Mouse (Mus musculus) gonadal fat pad, adult 2 months (tissue): ENCODE results near the gene Kif22. TPM values are rescaled to one million over a fixed set of nuclear protein-coding genes. Genes with fewer than 3 reads are reported as not detected.

Experiments
- DNase-seq: peaks from one replicate; pipeline ENCODE4 v3.0.0-alpha.2; 2012; ENCODE audit warnings: low read depth
- polyA plus RNA-seq: library from polyadenylated mRNA; depleted of rRNA; stranded (reverse); fragments of >200 nt; gene quantifications from 2 replicates; pipeline ENCODE4 v1.2.3, GENCODE M21; 2012

The Kif22 gene
- polyA plus RNA-seq, 1 experiment: 2.1 TPM

- DNase-seq: no peak
Observed at GRCm38 (mm10) chr7:127017950-127018345, 24.3 kb downstream of the Kif22 start.

DNA sequence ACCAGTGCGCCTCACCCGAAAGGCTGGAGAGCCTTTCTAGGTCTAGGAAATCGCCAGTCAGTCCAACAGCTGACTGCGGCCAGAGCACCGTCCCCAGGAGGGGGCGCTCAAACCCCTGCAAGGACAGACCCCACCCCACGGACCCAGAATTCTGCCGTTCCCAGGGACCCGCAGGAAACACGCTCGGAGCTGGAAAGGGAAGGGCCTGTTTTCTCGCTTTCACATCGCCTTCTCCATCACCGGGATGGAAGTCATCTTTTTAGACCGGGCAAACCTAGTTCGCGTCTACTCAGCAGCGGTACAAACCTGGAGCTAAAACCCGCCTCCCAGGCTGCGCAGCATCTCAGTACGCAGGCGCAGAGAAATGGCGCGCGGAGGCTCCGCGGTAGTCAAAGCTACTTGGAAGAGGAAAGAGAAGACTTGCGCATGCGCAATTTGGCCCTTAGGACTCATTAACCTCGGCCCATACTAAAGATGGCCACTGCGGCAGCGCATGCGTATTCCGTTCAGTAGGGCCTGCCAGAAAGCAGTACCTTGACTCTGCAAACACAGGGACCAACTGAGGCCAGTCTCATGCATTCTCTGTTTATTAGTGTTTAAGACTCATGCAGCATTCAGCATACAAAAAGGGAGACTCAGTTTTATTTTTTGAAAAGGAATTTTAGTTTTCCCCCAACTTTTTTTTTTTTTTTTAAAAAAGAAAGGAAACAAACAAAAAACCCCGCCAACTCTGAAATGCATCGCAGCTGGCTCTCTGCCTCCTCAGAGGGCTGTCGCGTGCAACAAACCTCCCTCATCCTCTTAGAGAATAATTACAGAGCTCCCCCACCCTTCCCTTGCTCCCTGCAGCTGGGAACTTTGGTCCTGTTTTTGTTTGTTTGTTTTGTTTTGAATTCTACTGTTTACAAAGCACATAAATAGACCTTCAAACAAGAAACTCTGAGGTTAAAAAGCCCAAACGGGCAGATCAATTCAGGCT lies 25.0 kb downstream of the Kif22 start, which contains the start of gene Pagr1a:
Pagr1a (minus strand) TSS at position 382 of the 979 bp plus-strand sequence.
- DNase-seq: peak; percentile 86

DNA sequence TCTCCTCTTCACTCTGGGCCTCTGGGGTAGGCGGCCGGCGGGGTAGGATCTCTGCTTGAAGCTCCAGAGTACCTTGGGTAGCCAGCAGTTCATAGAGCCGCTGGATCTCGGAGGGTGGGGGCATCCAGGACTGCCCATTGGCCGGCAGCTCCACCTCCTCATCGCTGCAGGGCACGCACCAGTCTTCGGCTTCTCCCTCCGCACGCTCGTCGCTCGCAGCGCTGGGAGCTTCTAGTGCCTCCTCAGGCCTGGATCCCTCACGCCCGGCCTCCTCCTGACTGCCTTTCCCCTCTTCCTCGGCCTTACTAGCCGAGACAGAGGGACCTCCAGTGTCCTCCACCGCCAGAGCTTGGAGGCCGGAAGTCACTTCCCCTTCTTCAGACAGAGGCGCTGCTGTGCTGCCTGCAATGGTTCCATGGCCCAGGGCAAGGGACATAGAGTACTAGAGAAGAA lies 25.8 kb downstream of the Kif22 start:
- DNase-seq: no peak

DNA sequence TGATC lies 26.0 kb downstream of the Kif22 start, which contains the start of gene Pagr1b:
Pagr1b (minus strand) TSS at position 4 of the 5 bp plus-strand sequence.
- DNase-seq: no peak

- DNase-seq: no peak
Observed at GRCm38 (mm10) chr7:127016081-127016480, 26.2 kb downstream of the Kif22 start.

DNA sequence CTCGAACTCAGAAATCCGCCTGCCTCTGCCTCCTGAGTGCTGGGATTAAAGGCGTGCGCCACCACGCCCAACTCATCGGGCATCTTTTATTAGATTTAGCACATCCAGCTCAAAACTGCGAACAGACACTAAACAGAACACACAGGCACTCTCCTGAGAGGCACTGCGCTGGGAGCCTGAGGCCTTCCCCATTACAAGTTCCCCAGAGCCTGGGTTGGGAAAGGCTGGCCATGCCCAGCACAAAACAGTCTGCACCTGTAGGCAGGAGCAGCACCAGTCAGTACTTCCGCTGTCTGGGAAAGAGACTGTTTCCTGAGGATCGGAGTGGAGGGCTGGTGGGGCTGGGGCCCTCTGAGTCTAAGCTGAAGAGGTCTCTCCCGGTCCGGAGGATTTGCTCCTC lies 27.3 kb downstream of the Kif22 start:
- no peak for DNase-seq

DNA sequence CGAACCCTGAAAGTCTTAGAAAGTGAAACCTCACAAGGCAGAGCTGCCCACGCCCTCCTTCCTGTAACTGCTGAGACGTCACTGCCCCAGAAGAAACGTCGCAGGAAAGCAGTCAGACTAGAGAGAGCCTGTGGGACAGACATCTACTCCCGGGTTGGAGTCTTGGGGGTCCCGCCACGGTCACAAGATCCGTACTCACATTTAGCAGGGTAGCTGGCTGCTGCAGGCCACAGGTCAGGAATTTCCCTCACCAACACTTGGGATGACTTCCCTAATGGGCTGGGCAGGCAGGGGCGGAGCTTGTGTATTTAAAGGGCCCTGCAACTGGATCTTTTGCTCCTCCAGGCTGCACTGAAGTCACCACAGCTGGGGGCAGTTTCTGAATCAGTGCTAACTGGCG lies 28.0 kb downstream of the Kif22 start, which contains the start of gene Mvp:
Mvp (minus strand) TSS at position 302 of the 400 bp plus-strand sequence.
- DNase-seq: no peak

GRCm38 (mm10) chr7:127013385-127013784 lies 28.9 kb downstream of the Kif22 start:
- no peak for DNase-seq

DNA sequence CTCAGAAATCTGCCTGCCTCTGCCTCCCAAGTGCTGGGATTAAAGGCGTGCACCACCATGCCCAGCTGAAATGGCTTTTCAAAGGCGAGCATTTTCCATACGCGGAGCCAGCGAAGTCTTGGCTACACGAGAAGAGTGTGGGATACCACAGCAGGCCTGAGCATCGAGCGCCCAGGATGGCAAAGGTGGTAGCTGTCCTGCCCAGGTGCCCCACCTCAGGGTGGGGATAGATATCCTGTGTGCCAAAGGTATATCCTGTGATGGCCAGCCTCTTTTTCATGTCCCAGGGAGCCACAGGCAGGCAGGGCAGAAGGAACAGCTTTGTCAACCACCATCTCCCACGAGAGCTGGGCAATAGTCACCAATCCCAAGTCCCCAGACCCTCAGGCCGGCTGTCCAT lies 29.4 kb downstream of the Kif22 start:
- no peak for DNase-seq

- DNase-seq: no peak
Observed at GRCm38 (mm10) chr7:127012374-127012773, 29.9 kb downstream of the Kif22 start.

DNA sequence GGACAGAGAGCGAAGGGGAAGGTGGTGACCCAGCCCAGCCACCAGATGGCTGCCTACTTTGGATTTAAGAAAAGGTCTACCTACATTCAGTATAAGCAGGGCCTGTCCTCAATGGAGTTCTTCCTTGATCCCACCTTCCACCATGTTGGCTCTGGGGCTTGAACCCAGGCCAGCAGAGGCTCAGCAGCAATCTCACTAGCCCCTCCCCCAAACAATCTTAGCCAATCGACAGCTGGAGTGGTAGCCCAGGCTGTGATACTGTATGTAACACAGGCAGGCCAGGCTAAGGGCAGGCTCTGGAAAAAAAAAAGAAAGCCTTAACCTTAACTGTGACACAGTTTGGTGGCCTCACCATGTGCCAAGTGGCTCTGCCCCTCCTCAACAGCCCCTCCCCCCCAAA lies 30.6 kb downstream of the Kif22 start:
- DNase-seq: no peak

- no peak for DNase-seq
Observed at GRCm38 (mm10) chr7:127011051-127011450, 31.2 kb downstream of the Kif22 start.

- no peak for DNase-seq
Observed at GRCm38 (mm10) chr7:127009307-127010085, 32.8 kb downstream of the Kif22 start.

GRCm38 (mm10) chr7:127008239-127009019 lies 33.8 kb downstream of the Kif22 start:
- DNase-seq: no peak

GRCm38 (mm10) chr7:127007313-127008024 lies 34.8 kb downstream of the Kif22 start:
- no peak for DNase-seq

GRCm38 (mm10) chr7:127004122-127004875 lies 38.0 kb downstream of the Kif22 start:
- DNase-seq: no peak

DNA sequence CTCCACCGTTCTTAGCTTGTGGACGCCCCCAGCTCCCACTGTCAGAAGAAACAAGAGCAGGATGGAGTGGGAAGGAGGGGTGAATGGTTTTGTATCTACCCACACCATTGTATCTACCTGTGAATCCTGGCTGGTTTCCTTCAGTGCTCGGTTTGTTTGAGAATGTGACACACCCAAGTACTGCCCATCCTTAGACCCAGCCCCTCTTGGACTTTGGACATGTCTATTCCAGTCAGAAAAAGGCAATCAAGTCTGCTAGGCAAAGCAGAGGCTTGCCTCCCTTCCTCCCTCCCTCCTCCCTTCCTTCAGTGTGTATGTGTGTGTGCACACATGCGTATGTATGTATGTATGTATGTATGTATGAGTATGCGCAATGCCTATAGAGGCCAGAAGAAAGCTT lies 38.7 kb downstream of the Kif22 start:
- no peak for DNase-seq

DNA sequence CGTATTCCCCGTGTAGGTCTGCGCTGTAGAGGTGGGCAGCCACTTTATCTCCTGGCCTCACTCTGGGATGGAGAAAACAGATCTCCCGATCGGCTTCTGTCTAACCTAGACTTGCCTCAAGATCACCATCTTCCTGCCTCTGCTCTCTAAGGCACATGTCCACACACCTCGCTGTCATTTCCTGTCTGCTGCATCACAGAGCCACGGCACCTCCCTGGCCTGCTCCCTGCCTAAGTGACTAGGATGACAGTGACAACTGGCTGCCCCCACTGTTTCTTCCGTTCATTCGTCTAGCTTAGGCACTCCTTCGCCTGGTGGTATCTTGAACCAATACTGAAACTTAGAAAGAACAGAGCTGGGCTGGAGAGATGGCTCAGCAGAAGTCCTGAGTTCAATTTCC lies 42.7 kb downstream of the Kif22 start:
- DNase-seq: no peak

DNA sequence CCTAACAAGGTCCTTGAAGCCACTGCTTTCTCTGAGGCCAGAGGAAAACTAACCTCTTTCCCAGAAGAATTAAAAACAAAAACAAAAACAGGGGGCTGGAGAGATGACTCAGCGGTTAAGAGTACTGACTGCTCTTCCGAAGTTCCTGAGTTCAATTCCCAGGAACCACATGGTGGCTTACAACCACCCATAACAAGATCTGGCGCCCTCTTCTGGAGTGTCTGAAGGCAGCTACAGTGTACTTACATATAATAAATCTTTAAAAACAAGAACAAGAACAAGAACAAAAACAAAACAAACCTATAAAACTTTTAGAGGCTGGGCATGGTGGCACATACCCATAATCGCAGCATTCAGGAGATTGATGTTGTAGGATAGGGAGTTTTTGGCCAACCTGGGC lies 45.8 kb downstream of the Kif22 start:
- DNase-seq: no peak

DNA sequence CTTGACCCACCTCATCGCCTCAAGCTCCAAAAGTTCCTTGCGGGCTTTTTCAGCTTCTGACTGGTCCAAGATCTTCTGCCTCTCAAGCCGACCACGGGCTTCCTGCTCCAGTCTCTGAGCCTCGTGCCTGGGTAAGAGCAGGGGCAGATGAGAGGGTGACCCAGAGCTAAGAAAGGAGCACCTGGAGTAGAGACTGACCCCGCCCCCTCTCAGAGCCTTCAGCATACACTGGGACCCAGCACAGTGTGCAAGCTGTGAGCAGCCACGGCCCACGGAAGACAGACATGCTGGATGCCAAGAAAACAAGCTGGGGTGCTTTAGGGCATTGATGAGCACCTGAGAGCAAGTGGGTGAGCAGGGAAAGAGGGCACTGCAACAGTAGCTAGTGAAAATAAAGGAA lies 53.5 kb downstream of the Kif22 start:
- DNase-seq: no peak

- DNase-seq: no peak
Observed at GRCm38 (mm10) chr7:126986319-126986718, 56.0 kb downstream of the Kif22 start.
